Mouse (Mus musculus): Measurements from ENCODE around the gene Mau2. TPM values are rescaled to one million over a fixed set of nuclear protein-coding genes. Genes with fewer than 3 reads are reported as not detected.
A peak's percentile ranks its signal among the peaks of the same experiment; 100 is the strongest.
"Not testable (repeated sequence)": the region's sequence is repeated elsewhere in the genome, so short reads cannot be mapped to it uniquely, and the experiment has no call there.

Gene Mau2
- polyA plus RNA-seq, 1 experiment = 6.5 TPM

DNA sequence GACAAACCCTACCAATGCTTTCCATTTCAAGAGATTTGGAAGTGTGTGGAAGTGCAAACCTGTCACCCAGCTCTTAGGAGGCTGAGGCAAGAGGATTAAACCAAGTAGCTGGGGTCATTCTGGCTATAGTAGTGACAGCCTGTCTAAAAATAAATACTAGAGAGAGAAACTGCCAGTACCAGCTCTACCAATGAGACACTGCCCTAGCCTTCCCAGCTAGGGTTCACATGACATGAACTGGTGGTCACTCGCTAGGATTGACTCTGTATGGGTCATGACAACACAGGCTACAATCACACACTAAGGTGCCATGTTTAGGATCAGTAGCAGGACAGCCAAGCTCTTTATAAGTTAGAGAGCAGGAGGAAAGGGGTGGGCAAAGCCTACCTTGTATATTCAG lies 12.3 kb downstream of the Mau2 start:
- Histone ChIP-seq H3K9me3 (no peaks in the 10 kb centered on the region), H3K4me1 (peaks cover 62% of the 10 kb centered on the region), H3K27me3 (replicated peaks) (no peaks in the 10 kb centered on the region), H3K36me3 (replicated peaks; ENCODE audit: low read length) (peaks cover 86% of the 10 kb centered on the region), H3K4me3 (replicated peaks) (no peak overlapping the region)
- TF ChIP-seq GATA1 (IDR thresholded peaks at IDR 0.05; ENCODE audit: borderline replicate concordance, low read length) (no peak), FLI1 (IDR thresholded peaks at IDR 0.05; ENCODE audit: low read length) (no peak)

DNA sequence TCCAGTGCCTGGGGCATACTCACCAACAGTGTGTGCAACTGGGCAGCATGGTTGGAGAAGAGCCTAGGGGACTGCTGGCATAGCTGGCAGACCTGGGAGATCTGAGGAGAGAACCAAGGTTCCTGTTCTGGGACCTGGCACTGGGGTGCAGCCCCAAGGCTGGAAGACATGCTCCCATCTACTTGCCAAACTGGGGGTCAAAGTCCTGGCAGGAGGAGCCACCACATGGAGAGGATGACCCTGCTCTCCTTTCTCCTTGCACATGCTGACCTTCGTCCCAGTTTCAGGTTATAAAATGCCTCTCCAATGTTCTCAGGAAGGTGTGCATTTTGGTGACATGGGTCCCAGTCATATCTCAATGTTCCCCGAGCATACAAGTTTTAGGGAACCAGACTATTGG lies 16.4 kb downstream of the Mau2 start:
- Histone ChIP-seq H3K27me3 (replicated peaks) (no peaks in the 10 kb centered on the region), H3K36me3 (replicated peaks; ENCODE audit: low read length) (peaks cover 100% of the 10 kb centered on the region), H3K9me3 (no peaks in the 10 kb centered on the region), H3K4me1 (peaks cover 50% of the 10 kb centered on the region), H3K4me3 (replicated peaks) (no peak overlapping the region)
- TF ChIP-seq FLI1 (IDR thresholded peaks at IDR 0.05; ENCODE audit: low read length) (no peak), GATA1 (IDR thresholded peaks at IDR 0.05; ENCODE audit: borderline replicate concordance, low read length) (no peak)

DNA sequence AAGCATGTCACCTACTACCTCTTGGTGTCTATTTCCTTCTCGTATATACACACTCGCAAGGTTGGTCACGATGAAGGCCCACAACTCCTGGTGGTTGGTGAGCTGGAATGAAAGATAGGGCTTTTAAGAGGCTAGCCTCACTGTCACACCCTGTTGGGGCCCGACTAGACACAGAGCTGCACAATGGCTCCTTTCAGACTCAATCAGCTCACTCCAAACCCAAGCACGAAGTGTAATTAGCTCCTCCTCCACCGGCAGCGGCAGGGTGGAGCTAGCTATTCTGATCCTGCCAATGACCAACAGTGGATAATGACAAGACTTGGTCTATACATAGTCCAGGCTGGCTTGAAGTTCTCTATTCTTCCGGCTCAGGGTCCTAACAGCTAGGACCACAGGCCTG lies 18.9 kb downstream of the Mau2 start:
- Histone ChIP-seq H3K4me3 (replicated peaks) (no peak overlapping the region), H3K27me3 (replicated peaks) (no peaks in the 10 kb centered on the region), H3K36me3 (replicated peaks; ENCODE audit: low read length) (peaks cover 100% of the 10 kb centered on the region), H3K9me3 (no peaks in the 10 kb centered on the region), H3K4me1 (peaks cover 40% of the 10 kb centered on the region)
- TF ChIP-seq FLI1 (IDR thresholded peaks at IDR 0.05; ENCODE audit: low read length) = no peak
- TF ChIP-seq GATA1 (IDR thresholded peaks at IDR 0.05; ENCODE audit: borderline replicate concordance, low read length) = no peak

DNA sequence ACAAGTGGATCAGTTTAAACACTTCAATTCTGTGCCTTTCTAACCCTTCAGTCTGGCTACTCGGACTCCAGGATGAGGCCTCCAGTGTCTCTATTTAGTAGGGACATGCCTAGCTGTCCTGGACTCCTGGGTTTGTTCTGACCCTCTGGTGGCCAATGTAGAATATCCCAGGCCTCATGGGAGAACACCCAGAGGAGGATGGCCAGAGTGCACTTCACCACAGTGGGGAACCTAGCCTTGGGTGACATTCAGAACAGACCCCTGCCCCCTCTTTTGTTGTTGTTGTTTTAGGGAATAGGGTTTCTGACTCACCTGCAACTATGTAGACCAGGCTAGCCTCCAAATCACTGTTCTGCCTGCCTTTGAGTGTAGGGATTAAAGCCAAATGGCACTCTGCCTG lies 27.5 kb downstream of the Mau2 start:
- Histone ChIP-seq H3K9me3 (no peaks in the 10 kb centered on the region), H3K36me3 (replicated peaks; ENCODE audit: low read length) (peaks cover 43% of the 10 kb centered on the region), H3K4me3 (replicated peaks) (no peak overlapping the region), H3K4me1 (peaks cover 35% of the 10 kb centered on the region), H3K27me3 (replicated peaks) (no peaks in the 10 kb centered on the region)
- no peak for TF ChIP-seq GATA1 (IDR thresholded peaks at IDR 0.05; ENCODE audit: borderline replicate concordance, low read length)
- TF ChIP-seq FLI1 (IDR thresholded peaks at IDR 0.05; ENCODE audit: low read length) = no peak

DNA sequence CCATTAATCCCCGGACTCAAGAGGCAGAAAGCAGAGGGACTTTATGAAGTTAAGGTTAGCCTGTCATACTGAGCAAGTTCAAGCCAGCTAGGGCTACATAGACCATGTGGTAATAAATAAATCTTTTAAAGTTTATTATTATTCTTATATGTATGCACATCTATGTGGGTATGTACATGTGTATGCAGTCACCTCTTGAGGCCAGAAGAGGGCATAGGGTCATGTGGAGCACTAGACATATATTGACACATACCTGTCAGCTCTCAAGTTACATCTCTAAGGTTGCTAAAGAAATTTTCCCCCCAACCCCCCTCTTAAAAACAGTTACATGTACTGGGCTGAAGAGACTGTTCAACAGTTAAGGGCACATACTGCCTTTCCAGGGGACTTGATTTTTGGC lies 29.8 kb downstream of the Mau2 start:
- no peak for TF ChIP-seq FLI1 (IDR thresholded peaks at IDR 0.05; ENCODE audit: low read length)
- no peak for TF ChIP-seq GATA1 (IDR thresholded peaks at IDR 0.05; ENCODE audit: borderline replicate concordance, low read length)
- Histone ChIP-seq H3K36me3 (replicated peaks; ENCODE audit: low read length) (peaks cover 20% of the 10 kb centered on the region), H3K4me1 (peaks cover 35% of the 10 kb centered on the region), H3K4me3 (replicated peaks) (no peak overlapping the region), H3K27me3 (replicated peaks) (no peaks in the 10 kb centered on the region), H3K9me3 (no peaks in the 10 kb centered on the region)

DNA sequence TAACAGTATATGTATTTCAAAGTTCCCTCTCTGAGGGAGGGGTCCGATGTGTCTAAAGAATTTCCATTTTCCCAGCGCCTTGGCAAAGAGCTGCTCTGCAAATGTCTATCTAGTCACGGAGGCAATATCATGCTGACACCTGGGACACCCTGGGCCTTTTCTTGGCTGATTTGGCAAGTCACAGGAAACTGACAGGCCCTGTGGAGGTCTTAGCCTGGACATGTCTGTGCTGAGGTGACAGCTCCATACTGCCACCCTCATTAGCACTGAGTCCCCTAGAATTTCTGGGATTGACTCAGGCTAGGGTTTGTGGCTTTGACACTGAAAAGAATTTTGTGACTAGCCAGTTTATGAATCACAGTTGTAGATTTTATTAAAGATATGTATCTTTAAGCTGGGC lies 30.2 kb downstream of the Mau2 start:
- Histone ChIP-seq H3K4me3 (replicated peaks) (no peak overlapping the region), H3K4me1 (peaks cover 35% of the 10 kb centered on the region), H3K9me3 (no peaks in the 10 kb centered on the region), H3K27me3 (replicated peaks) (no peaks in the 10 kb centered on the region), H3K36me3 (replicated peaks; ENCODE audit: low read length) (peaks cover 16% of the 10 kb centered on the region)
- TF ChIP-seq FLI1 (IDR thresholded peaks at IDR 0.05; ENCODE audit: low read length) (no peak), GATA1 (IDR thresholded peaks at IDR 0.05; ENCODE audit: borderline replicate concordance, low read length) (no peak)

DNA sequence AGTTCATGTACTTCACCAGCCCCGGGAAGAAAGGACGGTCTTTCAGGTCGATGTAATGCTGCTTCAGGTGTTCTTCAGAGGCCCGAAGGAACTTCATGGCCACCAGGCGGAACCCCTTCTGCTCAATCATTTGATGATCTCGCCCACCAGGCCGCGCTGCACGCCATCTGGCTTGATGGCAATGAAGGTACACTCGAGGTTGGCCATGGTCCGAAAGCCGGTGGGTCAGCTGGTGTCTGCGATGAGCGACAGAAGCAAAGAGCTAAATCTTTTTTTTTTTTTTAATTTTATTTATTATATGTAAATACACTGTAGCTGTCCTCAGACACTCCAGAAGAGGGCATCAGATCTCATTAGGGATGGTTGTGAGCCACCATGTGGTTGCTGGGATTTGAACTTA lies 31.7 kb downstream of the Mau2 start:
- not testable (repeated sequence) for H3K27me3 ChIP-seq (replicated peaks); H3K9me3 ChIP-seq; H3K4me3 ChIP-seq (replicated peaks); H3K36me3 ChIP-seq (replicated peaks; ENCODE audit: low read length)
- peaks cover 35% of the 10 kb centered on the region for H3K4me1 ChIP-seq

DNA sequence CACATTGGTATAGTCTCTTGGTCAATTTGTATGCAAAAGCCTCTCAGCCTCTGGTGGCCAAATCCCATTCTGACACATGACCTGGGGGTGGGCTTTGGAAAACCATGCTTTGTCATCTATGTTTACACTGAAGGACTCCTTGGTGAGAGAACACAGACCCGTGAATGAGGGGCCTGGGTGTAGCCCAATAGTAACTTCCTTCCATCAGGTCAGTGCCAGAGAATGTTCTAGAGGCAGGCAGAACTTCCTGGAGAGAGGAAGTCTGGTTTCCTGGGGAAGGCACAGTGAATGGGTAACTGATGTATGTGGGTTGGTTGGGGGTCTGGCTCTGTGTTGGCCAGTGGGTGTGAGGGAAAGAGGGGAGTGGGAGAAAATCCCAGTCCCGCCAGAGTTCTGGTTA lies 37.4 kb downstream of the Mau2 start:
- H3K36me3 ChIP-seq (replicated peaks; ENCODE audit: low read length) = no peaks in the 10 kb centered on the region

DNA sequence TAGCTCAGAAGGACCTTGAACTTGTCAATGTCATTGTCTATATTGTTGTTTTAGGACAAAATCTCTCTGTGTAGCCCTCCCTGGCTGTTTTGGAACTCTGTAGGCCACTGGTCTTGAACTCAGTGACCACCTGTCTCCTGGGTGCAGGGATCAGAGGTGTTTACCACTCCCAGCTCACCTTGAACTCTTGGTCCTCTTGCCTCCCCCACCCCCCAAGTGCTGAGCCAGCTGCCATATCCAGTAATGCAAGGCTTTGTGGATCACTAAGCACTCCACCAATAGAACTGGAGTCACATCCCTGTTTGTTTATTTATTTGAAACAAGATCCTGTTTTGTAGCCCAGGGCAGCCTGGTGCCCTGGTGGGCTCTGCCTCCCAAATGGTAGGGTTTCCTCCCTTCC lies 38.2 kb downstream of the Mau2 start:
- Histone ChIP-seq H3K4me3 (replicated peaks) (no peak overlapping the region), H3K9me3 (no peaks in the 10 kb centered on the region), H3K27me3 (replicated peaks) (no peaks in the 10 kb centered on the region), H3K4me1 (peaks cover 40% of the 10 kb centered on the region), H3K36me3 (replicated peaks; ENCODE audit: low read length) (no peaks in the 10 kb centered on the region)
- TF ChIP-seq FLI1 (IDR thresholded peaks at IDR 0.05; ENCODE audit: low read length) = no peak
- TF ChIP-seq GATA1 (IDR thresholded peaks at IDR 0.05; ENCODE audit: borderline replicate concordance, low read length) = no peak

More for the DNA sequence above, 37.4 kb downstream of the Mau2 start:
- Histone ChIP-seq H3K4me1 (peaks cover 40% of the 10 kb centered on the region), H3K9me3 (no peaks in the 10 kb centered on the region), H3K4me3 (replicated peaks) (no peak overlapping the region), H3K27me3 (replicated peaks) (no peaks in the 10 kb centered on the region)
- TF ChIP-seq GATA1 (IDR thresholded peaks at IDR 0.05; ENCODE audit: borderline replicate concordance, low read length) = no peak
- TF ChIP-seq FLI1 (IDR thresholded peaks at IDR 0.05; ENCODE audit: low read length) = no peak

DNA sequence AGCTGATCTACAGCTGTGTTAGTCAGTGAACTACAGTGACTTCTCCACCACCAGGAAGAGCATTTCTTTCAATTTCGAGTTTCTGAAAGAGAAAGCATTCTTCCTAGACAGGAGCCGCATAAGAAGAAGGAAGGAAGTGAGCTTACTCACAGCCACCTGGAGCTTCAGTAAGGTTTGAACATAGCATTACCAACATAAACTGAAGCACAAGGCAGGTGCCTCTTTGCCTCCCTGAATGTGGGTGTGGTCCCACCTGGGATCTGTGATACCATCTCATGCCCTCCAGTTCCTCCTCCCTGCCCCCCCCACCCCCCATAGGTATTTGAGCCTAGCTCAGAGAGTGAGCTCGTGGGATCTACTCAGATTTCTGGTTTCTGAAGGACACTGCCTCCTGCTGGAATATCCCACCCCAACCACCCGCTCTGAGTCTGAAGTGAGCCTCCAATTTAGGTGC lies 39.3 kb downstream of the Mau2 start:
- H3K9me3 ChIP-seq = no peaks in the 10 kb centered on the region
- TF ChIP-seq GATA1 (IDR thresholded peaks at IDR 0.05; ENCODE audit: borderline replicate concordance, low read length) (no peak), FLI1 (IDR thresholded peaks at IDR 0.05; ENCODE audit: low read length) (no peak)
- no peak overlapping the region for H3K4me3 ChIP-seq (replicated peaks)
- no peaks in the 10 kb centered on the region for H3K27me3 ChIP-seq (replicated peaks)
- H3K4me1 ChIP-seq = peaks cover 40% of the 10 kb centered on the region
- no peaks in the 10 kb centered on the region for H3K36me3 ChIP-seq (replicated peaks; ENCODE audit: low read length)

DNA sequence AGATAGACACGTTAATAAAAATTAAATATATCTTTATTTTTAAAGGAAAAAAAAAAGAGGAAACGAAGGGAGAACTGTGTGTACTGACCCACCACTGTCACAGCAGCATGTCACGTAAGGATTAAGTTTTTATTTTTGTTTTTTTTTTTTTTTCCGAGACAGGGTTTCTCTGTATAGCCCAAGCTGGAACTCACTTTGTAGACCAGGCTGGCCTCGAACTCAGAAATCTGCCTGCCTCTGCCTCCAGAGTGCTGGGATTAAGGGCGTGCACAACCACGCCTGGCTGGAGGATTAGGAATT lies 40.7 kb downstream of the Mau2 start:
- not testable (repeated sequence) for H3K27me3 ChIP-seq (replicated peaks); H3K9me3 ChIP-seq; H3K36me3 ChIP-seq (replicated peaks; ENCODE audit: low read length)
- Histone ChIP-seq H3K4me3 (replicated peaks) (peak overlapping the region; percentile 91), H3K4me1 (peaks cover 44% of the 10 kb centered on the region)
